Mouse (Mus musculus) MEL (cell line): ENCODE results near the gene Siglecf.

Experiments used
- CTCF ChIP-seq, 3 experiments: IDR thresholded peaks in 2 of 3; conservative IDR thresholded peaks in 1 of 3; 2 replicates each; pipeline ENCODE4 v1.5.1; 2011 to 2012; ENCODE audit warnings: low read length in 3 of 3, low read depth in 2 of 3, mild to moderate bottlenecking in 2 of 3, improper control_type of control experiment in 1 of 3, inconsistent platforms in 1 of 3, mixed read lengths in 1 of 3, moderate library complexity in 1 of 3; ENCODE audit not compliant: control insufficient read depth in 1 of 3, insufficient read depth in 1 of 3, poor library complexity in 1 of 3, severe bottlenecking in 1 of 3
- ELF1 ChIP-seq: IDR thresholded peaks from 2 replicates; pipeline ENCODE4 v1.6.1; 2014; ENCODE audit warnings: low read depth, mild to moderate bottlenecking, inconsistent platforms, low read length, improper control_type of control experiment, moderate library complexity
- MAX ChIP-seq: IDR thresholded peaks from 2 replicates; pipeline ENCODE4 v1.6.1; 2011; ENCODE audit warnings: low read length, improper control_type of control experiment
- MAZ ChIP-seq: IDR thresholded peaks from 2 replicates; pipeline ENCODE4 v1.6.1; 2012; ENCODE audit warnings: low read depth, mild to moderate bottlenecking, inconsistent platforms, low read length, improper control_type of control experiment
- MYC ChIP-seq: IDR thresholded peaks from 2 replicates; pipeline ENCODE4 v1.6.1; 2011; ENCODE audit warnings: low read depth, mild to moderate bottlenecking, low read length, improper control_type of control experiment, moderate library complexity
- SMC3 ChIP-seq: IDR thresholded peaks from 2 replicates; pipeline ENCODE4 v1.6.1; 2011; ENCODE audit warnings: low read depth, low read length, improper control_type of control experiment
- ZC3H11A ChIP-seq: IDR thresholded peaks from 2 replicates; pipeline ENCODE4 v1.6.1; 2012; ENCODE audit warnings: low read depth, mild to moderate bottlenecking, inconsistent platforms, low read length, improper control_type of control experiment
- ZKSCAN1 ChIP-seq: IDR thresholded peaks from 2 replicates; pipeline ENCODE4 v1.6.1; 2012; ENCODE audit warnings: low read depth, mild to moderate bottlenecking, inconsistent platforms, low read length, improper control_type of control experiment, moderate library complexity

DNA sequence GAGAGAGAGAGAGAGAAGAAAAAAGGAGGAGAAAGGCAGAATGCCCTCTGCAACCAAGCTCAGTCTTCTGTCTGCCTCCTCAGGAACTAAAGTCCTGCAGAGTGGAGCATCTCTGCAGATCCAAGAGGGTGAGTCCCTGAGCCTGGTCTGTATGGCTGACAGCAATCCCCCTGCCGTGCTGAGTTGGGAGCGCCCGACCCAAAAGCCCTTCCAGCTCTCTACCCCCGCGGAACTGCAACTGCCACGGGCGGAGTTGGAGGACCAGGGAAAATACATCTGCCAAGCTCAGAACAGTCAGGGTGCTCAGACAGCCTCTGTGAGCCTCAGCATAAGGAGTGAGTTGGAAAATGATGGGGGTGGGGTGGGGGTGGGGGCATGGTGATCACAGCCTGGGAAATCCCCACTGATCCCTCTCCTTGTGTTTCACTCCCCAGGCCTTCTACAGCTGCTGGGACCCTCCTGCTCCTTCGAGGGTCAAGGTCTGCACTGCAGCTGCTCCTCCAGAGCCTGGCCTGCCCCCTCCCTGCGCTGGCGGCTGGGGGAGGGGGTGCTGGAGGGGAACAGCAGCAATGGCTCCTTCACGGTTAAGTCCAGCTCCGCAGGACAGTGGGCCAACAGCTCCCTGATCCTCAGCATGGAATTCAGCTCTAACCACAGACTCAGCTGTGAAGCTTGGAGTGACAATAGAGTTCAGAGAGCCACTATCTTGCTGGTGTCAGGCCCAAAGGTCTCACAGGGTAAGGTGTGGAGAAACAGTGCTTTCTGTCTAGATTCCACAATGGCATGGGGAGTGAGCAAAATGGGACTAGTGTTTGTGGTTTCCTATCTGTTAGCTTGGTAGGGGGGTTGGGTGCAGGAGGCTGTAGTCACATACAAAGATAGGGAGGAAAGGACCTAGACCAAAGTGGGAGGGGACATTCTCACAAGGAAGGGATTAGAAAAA, 4.0 kb downstream of the Siglecf start:
- TF ChIP-seq ZC3H11A (no peak), ELF1 (no peak), MAZ (no peak), CTCF (IDR thresholded peaks at IDR 0.05 in 2 of 3, conservative IDR thresholded peaks at IDR 0.05 in 1 of 3; ENCODE audit: control insufficient read depth in 1 of 3, insufficient read depth in 1 of 3, low read depth in 2 of 3, low read length in 3 of 3, poor library complexity in 1 of 3, severe bottlenecking in 1 of 3) (no peak), MAX (no peak), SMC3 (no peak), ZKSCAN1 (no peak), MYC (no peak)
